Mouse (Mus musculus) neural tube, embryonic 11.5 days (tissue): Measurements from ENCODE around the gene Cbr3. TPM values are rescaled to one million over a fixed set of nuclear protein-coding genes. Genes with fewer than 3 reads are reported as not detected.
"Not testable (repeated sequence)": the region's sequence is repeated elsewhere in the genome, so short reads cannot be mapped to it uniquely, and the experiment has no call there.

Experiments
- ATAC-seq: fragments of 200-750 bp; cut with Nextera tagmentation; 2 replicates; pipeline ENCODE4 v1.8.0; 2017; ENCODE audit warnings: moderate number of reproducible peaks, mild to moderate bottlenecking, moderate TSS enrichment, moderate library complexity; ENCODE audit not compliant: insufficient read depth, low FRiP score, low TSS enrichment
- DNase-seq: peaks from one replicate; pipeline ENCODE4 v3.0.0-alpha.2; 2015; ENCODE audit warnings: low spot score
- H3K27ac ChIP-seq: fragments of 300-500 bp; sonication (generic); 2 replicates; pipeline ENCODE4 v1.5.1; 2014; ENCODE audit warnings: low read depth, mild to moderate bottlenecking, low read length
- H3K27me3 ChIP-seq: fragments of 300-500 bp; sonication (generic); 2 replicates; pipeline ENCODE4 v1.6.1; 2014; ENCODE audit warnings: mild to moderate bottlenecking, low read length, mixed read lengths; ENCODE audit not compliant: control insufficient read depth, insufficient read depth
- H3K36me3 ChIP-seq: fragments of 300-500 bp; sonication (generic); 2 replicates; pipeline ENCODE4 v1.6.1; 2014; ENCODE audit warnings: mild to moderate bottlenecking, low read length, moderate library complexity, mixed read lengths; ENCODE audit not compliant: control insufficient read depth, insufficient read depth
- H3K4me1 ChIP-seq: fragments of 300-500 bp; sonication (generic); 2 replicates; pipeline ENCODE4 v1.6.1; 2014; ENCODE audit warnings: low read length, mixed read lengths; ENCODE audit not compliant: control insufficient read depth, insufficient read depth
- H3K4me2 ChIP-seq: fragments of 300-500 bp; sonication (generic); 2 replicates; pipeline ENCODE4 v1.6.1; 2014; ENCODE audit warnings: low read depth, mild to moderate bottlenecking, moderate library complexity
- H3K4me3 ChIP-seq: fragments of 300-500 bp; sonication (generic); 2 replicates; pipeline ENCODE4 v1.5.1; 2014; ENCODE audit warnings: low read depth, low read length
- H3K9ac ChIP-seq: fragments of 300-500 bp; sonication (generic); 2 replicates; pipeline ENCODE4 v1.6.1; 2014; ENCODE audit warnings: mild to moderate bottlenecking, low read length
- H3K9me3 ChIP-seq: fragments of 300-500 bp; sonication (generic); 2 replicates; pipeline ENCODE4 v1.6.1; 2016; ENCODE audit warnings: low read length; ENCODE audit not compliant: control insufficient read depth
- WGBS: fragments of 180-500 bp; shearing (Covaris S2); extraction: QIAGEN DNeasy Blood & Tissue Kit; methylation state at CpG from one replicate; pipeline ENCODE4 v1.1.7; 2014; 5-methylcytosine and 5-hydroxymethylcytosine counted together
- polyA plus RNA-seq: library from polyadenylated mRNA; unstranded; fragments of >200 nt; fragmentation: Nextera tagmentation; extraction: Ambion mirVana; gene quantifications from 2 replicates; pipeline ENCODE4 v1.2.1, GENCODE M21; 2014

Gene Cbr3
- polyA plus RNA-seq: 0.69 and 1.7 TPM in 2 replicates

DNA sequence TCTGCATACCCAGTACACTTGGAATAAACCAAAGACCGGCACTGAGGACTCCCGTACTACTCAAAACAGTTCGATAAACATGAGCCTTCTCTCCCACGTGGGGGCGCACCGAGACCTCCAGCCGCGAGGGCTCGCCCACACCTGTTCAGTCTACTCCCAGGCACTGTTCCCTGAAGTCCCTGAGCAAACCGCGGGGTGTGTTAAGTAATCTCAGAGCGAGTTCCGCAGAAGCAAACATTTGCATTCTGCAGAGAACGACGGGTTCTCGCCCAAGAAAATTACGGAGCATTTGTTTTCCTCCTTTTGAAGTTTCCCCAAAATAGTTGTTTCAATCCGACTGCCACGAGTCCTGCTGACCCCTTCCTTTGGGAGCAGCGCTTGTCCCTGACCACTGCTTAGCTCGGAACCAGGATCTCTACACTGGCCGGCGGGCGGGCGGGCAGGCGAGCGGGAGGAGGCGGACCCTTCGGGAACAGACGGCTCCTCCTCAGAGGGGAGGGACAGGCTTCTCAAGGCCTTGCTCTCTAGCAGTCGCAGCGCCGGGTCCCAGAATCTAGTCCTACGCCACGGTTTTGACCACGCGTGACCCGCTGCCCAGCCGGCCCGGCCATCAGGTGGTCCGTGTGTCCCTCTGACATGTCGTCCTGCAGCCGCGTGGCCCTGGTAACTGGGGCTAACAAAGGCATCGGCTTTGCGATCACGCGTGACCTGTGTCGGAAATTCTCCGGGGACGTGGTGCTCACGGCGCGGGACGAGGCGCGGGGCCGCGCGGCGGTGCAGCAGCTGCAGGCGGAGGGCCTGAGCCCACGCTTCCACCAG, at the start of gene Cbr3:
Gene Cbr3, plus strand, starts transcription at position 527 of the 819 bp plus-strand sequence.
- ATAC-seq (peak; percentile 50; the same call in 1 of the 2 replicates), DNase-seq (peak; percentile 68)
- H3K36me3 ChIP-seq: no peaks in the 10 kb centered on the region
- under 1% methylated on average over 63 of the region's 63 CpGs for WGBS
- H3K4me3 ChIP-seq: peak within 1 kb of the TSS; percentile 38
- H3K9me3 ChIP-seq: no peaks in the 10 kb centered on the region
- H3K27ac ChIP-seq: no peak within 1 kb of the TSS
- peak within 1 kb of the TSS; percentile 28 for H3K9ac ChIP-seq
- peak within 1 kb of the TSS; percentile 75 for H3K4me2 ChIP-seq
- H3K27me3 ChIP-seq: peaks cover 39% of the 10 kb centered on the region
- H3K4me1 ChIP-seq: peaks cover 7% of the 10 kb centered on the region

DNA sequence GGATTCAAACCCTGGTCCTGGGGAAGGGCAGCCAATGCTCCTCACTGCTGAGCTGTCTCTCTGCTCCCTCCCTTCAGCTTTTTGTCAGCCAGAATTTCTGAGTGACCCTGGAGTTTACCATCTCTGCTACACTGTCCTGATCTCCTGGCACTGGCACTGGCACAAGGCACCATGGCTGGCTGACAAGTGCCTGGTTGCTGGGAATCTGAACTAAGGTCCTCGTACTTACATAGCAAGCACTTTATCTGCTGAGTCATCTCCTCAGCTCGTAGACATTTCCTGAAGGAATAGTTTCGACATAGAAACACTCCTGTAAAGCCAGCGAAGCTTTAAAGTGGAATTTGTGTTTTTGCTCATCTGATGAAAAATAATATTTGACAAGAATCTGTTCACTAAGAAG, 39.0 kb upstream of the Cbr3 start:
- Histone ChIP-seq H3K4me3 (no peak overlapping the region), H3K9ac (no peak overlapping the region), H3K36me3 (no peaks in the 10 kb centered on the region), H3K4me1 (no peaks in the 10 kb centered on the region), H3K27me3 (no peaks in the 10 kb centered on the region), H3K27ac (no peak overlapping the region), H3K9me3 (no peaks in the 10 kb centered on the region), H3K4me2 (no peak overlapping the region)
- WGBS: 74% methylated on average over 4 of the region's 4 CpGs
- ATAC-seq: no peak
- DNase-seq: no peak

DNA sequence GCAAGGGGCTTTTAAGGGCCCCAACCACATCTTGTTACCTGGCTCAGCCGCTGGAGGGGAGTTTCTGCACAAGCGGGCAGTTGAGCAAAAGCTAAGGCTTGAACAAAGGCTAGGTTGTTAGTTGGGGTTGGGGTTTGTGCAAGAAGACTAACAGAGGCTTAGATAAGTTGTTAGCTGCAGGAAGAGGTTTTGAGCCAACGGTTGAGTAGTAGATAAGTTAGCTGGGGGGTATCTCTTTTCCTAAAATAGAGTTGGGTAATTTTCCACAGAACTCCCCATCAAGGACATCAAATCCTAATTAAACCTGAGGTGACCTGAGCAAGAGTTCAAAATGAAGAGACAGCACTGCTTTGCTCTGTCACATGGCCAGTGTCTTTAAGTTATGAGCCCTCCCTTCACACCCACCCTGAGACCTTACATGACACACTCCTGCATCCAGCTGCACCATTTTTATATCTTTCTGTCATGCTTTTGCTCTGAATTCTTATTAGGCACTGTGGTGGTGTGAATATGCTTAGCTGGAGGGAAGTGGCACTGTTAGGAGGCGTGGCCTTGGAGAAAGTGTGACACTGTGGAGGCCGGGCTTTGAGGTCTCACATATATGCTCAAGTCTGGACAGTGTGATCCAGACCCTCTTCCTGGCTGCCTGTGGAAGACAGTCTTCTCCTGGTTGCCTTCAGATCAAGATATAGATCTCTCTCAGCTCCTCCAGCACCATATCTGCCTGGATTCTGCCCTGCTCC, 34.4 kb upstream of the Cbr3 start:
- DNase-seq (no peak), ATAC-seq (no peak)
- Histone ChIP-seq H3K27me3 (no peaks in the 10 kb centered on the region), H3K27ac (no peak overlapping the region), H3K4me3 (no peak overlapping the region), H3K36me3 (no peaks in the 10 kb centered on the region), H3K9me3 (no peaks in the 10 kb centered on the region), H3K4me2 (no peak overlapping the region), H3K9ac (no peak overlapping the region), H3K4me1 (no peaks in the 10 kb centered on the region)
- 84% methylated on average over 5 of the region's 5 CpGs for WGBS

DNA sequence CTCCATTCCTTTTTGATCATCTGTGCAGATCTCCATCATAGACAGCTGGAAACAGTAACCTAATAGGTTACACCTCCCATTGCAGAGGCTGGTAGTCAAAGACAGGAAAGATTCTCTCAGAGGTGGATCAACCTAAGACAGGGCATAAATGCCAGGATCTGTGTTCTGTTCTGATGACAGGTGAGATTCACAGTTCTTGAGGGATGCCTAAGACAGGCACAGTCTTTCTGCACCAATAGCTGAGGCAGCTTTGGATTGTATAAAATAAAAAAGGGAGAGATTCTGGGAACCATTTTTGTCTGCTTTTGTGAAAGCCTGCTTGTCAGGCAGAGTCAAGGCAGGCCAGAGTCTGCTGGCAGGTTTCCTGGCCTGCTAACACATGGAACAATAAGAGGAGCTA, 15.0 kb upstream of the Cbr3 start:
- H3K9me3 ChIP-seq: no peaks in the 10 kb centered on the region
- no peaks in the 10 kb centered on the region for H3K4me1 ChIP-seq
- ATAC-seq: no peak
- no peak overlapping the region for H3K27ac ChIP-seq
- H3K36me3 ChIP-seq: no peaks in the 10 kb centered on the region
- H3K4me3 ChIP-seq: no peak overlapping the region
- no peak for DNase-seq
- no peak overlapping the region for H3K9ac ChIP-seq
- H3K4me2 ChIP-seq: no peak overlapping the region
- H3K27me3 ChIP-seq: no peaks in the 10 kb centered on the region

DNA sequence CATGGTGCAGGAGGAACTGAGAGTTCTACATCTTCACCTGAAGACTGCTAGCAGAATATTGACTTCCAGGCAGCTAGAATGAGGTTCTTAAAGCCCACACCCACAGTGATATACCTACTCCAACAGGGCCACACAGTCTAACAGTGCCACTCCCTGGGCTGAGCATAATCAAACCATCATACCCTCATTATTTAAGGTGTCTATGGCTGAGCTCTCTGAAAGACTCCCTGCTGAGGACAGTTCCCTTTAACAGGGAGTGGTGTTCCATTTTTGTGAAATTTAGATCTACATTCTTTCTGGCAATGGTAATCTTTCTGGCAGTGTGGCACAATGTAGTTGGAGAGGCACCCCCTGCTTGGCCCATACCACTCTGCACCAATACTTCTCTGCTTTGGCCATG, 13.5 kb upstream of the Cbr3 start:
- DNase-seq (no peak), ATAC-seq (no peak)
- Histone ChIP-seq H3K27me3 (no peaks in the 10 kb centered on the region), H3K9me3 (no peaks in the 10 kb centered on the region), H3K4me1 (no peaks in the 10 kb centered on the region), H3K27ac (no peak overlapping the region), H3K4me2 (no peak overlapping the region), H3K36me3 (no peaks in the 10 kb centered on the region), H3K4me3 (no peak overlapping the region), H3K9ac (no peak overlapping the region)

DNA sequence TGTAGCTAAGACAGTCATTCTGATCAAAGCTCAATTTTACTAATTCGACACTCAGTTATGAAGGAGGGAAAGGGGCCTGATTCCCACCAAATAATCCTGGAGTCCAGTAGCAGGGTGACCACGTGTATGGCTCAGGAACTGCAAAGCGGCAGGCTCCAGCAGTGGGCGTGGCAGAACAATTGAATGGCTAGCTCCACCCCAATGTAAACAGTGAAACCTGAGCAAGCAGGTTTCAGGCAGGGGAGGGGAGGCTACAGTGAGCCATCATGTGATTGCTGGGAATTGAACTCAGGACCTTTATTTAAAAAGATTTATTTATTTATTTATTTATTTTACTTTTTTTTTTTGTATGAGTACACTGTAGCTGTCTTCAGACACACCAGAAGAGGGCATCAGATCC, 12.5 kb upstream of the Cbr3 start:
- ATAC-seq, H3K36me3 ChIP-seq, H3K4me2 ChIP-seq, DNase-seq, H3K27me3 ChIP-seq, H3K27ac ChIP-seq, H3K4me3 ChIP-seq, H3K9me3 ChIP-seq, H3K9ac ChIP-seq, H3K4me1 ChIP-seq: not testable (repeated sequence)
- WGBS: 28% methylated on average over 4 of the region's 4 CpGs

DNA sequence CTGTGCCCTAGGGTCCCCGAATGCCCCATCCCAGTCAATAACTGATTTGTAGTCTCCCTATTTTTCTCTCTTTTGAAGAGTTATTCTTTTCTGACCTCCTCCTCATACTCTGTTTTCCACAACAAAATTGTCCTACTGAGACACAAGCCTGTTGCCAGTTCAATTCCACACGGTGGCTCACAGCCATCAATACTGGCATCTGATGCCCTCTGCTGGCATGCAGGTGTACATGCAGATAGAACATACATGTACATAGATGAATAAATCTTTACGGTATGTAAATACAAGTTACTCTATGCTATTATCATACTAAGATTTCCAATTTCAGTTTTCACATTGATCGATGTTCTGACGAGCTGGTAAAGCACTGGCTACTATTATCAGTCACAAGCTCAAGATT, 12.0 kb upstream of the Cbr3 start:
- DNase-seq (no peak), ATAC-seq (no peak)
- no peaks in the 10 kb centered on the region for H3K9me3 ChIP-seq
- no peak overlapping the region for H3K4me2 ChIP-seq
- no peaks in the 10 kb centered on the region for H3K4me1 ChIP-seq
- H3K4me3 ChIP-seq: no peak overlapping the region
- no peaks in the 10 kb centered on the region for H3K36me3 ChIP-seq
- H3K27ac ChIP-seq: no peak overlapping the region
- no peak overlapping the region for H3K9ac ChIP-seq
- WGBS: 91% methylated on average over 5 of the region's 5 CpGs
- H3K27me3 ChIP-seq: no peaks in the 10 kb centered on the region

DNA sequence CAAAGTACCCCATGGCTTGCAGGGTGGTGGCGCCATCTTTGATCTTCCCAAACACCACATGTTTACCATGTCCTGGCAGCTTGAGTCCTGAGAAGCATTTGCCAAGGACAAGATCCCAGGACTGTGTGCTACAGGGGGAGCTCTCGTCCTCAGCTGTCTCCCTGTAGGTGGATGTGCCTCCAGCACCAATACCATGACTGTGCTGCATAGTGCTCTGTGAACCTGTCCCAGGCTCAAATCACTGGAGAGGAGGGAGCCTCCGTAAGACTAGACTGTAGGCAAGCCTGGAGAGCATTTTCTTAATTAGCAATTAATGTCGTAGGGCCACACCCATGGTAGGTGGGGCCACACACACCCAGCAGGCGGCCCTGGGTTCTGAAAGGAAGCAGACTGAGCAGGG, 6.6 kb upstream of the Cbr3 start:
- no peak for ATAC-seq
- H3K27me3 ChIP-seq: peaks cover 3% of the 10 kb centered on the region; the same call in 1 of the 2 replicates
- no peak overlapping the region for H3K4me3 ChIP-seq
- no peaks in the 10 kb centered on the region for H3K9me3 ChIP-seq
- no peaks in the 10 kb centered on the region for H3K4me1 ChIP-seq
- no peaks in the 10 kb centered on the region for H3K36me3 ChIP-seq
- DNase-seq: no peak
- no peak overlapping the region for H3K27ac ChIP-seq
- no peak overlapping the region for H3K9ac ChIP-seq
- H3K4me2 ChIP-seq: no peak overlapping the region
- WGBS: 87% methylated on average over 5 of the region's 5 CpGs

DNA sequence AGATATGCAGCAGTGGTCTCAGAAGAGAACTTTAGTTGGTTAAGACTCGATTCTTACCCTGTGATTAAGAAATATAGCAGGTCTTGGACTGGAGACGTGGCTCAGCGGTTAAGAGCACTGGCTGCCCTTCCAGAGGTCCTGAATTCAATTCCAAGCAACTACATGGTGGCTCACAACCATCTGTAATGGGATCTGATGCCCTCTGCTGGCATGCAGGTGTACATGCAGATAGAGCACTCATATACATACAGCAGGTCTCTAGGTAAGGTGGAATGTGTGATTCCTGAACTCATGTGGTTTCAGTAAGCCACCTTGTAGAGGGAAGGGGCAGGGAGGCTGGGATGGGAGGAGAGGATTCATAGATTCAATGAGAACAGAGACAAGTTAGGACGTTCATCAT, 4.8 kb upstream of the Cbr3 start:
- Histone ChIP-seq H3K27me3 (peaks cover 18% of the 10 kb centered on the region), H3K27ac (no peak overlapping the region), H3K36me3 (no peaks in the 10 kb centered on the region), H3K4me3 (no peak overlapping the region), H3K4me1 (peaks cover 2% of the 10 kb centered on the region; the same call in 1 of the 2 replicates), H3K9me3 (no peaks in the 10 kb centered on the region), H3K9ac (no peak overlapping the region), H3K4me2 (no peak overlapping the region)
- no peak for ATAC-seq
- 83% methylated on average over 4 of the region's 4 CpGs for WGBS
- no peak for DNase-seq
